Mouse (Mus musculus): ENCODE measurements around the gene Cxcl5. TPM values are rescaled to one million over a fixed set of nuclear protein-coding genes. Genes with fewer than 3 reads are reported as not detected.

The Cxcl5 gene
- polyA plus RNA-seq (2015; fragmentation: Nextera tagmentation; extraction: Ambion mirVana), result 0.52 and 0.75 TPM in 2 replicates

DNA sequence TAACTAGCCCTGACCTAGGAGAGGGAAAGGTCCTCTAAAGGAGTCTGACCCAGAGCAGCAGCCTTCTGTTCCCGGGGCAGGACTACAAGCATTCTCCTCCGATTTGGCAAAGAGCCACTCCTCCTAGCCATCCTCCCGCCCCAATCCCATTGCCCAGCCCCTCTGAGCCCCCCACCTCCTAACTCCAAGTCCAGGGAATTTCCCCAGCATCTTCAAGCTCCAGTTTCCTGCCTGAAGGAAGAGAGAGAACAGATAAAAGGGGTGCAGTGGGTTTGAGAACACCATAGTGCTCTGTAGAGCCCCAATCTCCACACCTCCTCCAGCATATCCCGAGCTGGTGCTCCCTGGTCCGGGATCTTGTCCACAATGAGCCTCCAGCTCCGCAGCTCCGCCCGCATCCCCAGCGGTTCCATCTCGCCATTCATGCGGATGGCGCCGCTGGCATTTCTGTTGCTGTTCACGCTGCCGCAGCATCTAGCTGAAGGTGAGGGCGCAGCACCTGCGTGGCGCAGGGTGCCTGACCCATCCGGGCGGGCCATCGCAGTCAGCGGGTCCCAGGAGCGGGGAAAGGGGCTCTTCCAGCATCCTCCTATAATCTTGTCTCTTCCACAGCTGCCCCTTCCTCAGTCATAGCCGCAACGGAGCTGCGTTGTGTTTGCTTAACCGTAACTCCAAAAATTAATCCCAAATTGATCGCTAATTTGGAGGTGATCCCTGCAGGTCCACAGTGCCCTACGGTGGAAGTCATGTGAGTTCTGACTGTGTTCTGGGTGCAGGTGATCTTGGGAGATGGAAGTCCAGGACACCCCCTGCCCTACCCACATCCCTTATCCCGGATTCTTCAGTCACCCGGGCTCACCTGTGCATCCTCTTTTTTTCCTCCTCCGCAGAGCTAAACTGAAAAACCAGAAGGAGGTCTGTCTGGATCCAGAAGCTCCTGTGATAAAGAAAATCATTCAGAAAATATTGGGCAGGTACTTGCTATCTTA is at the start of gene Cxcl5:
Cxcl5 (plus strand) TSS at position 284 of the 989 bp plus-strand sequence.

DNA sequence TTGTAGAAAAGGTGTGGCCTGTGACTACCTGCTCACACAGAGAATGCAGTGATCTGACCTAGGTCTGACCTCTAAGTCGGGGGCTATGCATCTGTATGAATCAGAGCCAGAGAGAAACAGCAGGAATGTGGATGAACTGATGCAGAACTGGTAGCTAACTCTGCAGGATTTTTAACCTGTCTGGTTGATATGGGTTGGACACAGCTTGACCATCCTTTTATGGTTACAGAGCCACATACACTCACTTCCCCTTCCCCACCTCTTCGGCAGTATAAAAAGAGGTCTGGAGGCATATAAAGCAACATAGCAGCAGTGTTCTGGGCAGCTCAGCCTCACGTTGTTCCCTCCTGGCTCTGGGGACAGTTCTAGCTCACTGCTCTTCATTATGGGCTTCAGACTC is 9.1 kb downstream of the Cxcl5 start, which contains the start of gene Ppbp:
Ppbp (plus strand) TSS at position 301 of the 400 bp plus-strand sequence.

DNA sequence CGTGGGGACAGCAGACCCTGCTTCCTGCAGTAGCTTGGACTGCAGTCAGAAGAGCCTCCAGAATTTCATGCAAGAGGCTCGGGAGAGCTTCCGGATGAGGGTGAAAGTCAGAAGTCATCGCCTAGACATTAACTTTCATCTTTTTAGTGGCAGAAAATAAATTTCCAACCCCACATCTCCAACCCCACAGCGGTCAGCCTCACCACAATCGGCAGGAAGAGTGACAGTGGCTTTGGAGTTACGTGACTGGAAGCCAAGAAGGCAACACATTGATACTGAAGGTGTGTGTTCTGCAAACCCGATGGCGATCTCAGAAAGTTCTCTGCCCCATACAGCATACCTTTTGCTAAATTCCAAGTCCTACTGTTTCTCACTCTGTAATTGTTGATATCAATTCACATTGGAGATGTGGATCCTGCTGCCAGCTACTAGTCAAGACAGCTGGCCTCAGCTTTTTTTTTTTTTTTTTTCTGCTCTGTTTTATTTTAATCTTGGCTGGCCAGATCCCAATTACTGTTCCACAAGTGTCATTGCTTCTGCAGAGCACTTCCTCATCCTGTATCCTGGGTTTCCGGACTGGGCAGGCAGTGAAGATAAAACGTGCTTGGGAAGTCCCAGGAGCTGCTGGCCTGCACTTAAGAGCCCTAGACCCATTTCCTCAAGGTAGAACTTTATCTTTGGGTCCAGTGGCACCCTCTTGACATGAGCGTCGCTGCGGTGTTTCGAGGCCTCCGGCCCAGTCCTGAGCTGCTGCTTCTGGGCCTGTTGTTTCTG is 12.9 kb downstream of the Cxcl5 start, which contains the start of gene Pf4:
Pf4 (plus strand) TSS at position 556 of the 774 bp plus-strand sequence.

DNA sequence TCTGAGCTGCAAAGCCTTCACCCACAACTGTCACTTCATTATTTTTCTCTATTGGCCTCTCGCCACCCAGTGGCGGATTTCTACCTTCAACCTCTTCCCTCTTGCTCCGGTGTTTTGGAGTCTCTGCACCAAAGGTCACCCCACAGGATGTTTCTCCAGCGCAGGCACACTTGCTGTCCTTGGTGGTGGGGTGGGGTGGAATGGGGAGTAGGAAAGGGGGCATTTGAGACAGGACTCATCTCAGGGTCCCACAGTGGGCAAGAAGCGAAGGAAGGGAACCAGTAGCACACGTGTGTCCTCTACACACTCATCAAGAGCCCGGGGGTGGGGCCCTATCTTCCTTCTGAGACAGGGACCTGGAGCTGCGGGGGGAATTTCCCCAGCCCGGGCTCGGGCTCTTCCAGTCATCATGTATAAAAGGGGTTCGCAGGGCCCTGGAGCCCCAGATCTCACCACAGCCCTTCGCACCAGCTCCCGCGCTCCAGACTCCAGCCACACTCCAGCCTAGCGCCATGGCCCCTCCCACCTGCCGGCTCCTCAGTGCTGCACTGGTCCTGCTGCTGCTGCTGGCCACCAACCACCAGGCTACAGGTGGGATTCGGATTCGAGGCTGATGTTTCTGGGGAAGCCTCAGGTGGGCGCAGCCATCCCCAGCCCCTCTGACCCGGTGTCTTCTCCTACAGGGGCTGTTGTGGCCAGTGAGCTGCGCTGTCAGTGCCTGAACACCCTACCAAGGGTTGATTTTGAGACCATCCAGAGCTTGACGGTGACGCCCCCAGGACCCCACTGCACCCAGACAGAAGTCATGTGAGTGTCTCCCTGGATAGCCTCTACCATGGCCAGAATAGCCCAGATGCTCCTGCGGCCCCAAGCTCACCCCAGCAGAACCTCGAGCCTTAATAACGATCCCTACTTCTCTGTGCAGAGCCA is 26.8 kb downstream of the Cxcl5 start, which contains the start of gene Cxcl3:
Cxcl3 (plus strand) TSS at position 445 of the 930 bp plus-strand sequence.

DNA sequence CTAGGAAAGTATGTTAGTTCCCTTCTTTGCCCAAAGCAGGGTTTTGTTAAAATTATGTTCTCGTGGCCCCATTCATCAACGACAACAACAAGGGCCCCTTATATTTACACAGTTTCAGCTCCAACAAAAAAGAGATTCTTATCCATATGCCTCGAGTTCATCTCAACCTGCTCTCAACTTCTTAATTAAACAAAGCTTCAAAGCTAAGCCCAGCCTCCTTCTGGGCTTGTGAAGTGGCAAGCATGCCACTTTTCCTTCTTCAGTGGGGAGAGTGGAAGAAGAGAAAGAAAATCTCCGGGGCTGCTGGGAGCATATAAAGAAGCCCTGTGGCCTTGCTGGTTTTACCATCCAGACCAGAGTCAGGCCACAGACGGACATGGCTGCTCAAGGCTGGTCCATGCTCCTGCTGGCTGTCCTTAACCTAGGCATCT is 35.0 kb downstream of the Cxcl5 start, which contains the start of gene Cxcl15:
Cxcl15 (plus strand) TSS at position 340 of the 431 bp plus-strand sequence.

Small RNA genes lying within 50 kb of the gene (microRNA-seq; reads per million reads assigned to microRNA genes)
- gene Gm24322, result not detected

Other genes with a start within 250 kb of the Cxcl5 start
- not detected in 2 replicates for gene Afm, start 240.4 kb upstream of the Cxcl5 start, polyA plus RNA-seq (2015; fragmentation: Nextera tagmentation; extraction: Ambion mirVana)
- 0.08 and 0.09 TPM in 2 replicates for gene 5830473C10Rik, start 198.3 kb upstream of the Cxcl5 start, polyA plus RNA-seq (2015; fragmentation: Nextera tagmentation; extraction: Ambion mirVana)
- gene Rassf6, start 118.7 kb upstream of the Cxcl5 start, polyA plus RNA-seq (2015; fragmentation: Nextera tagmentation; extraction: Ambion mirVana), result 2.9 and 3.0 TPM in 2 replicates
- 0.52 and 0.71 TPM in 2 replicates for gene Ppbp, start 9.2 kb downstream of the Cxcl5 start, polyA plus RNA-seq (2015; fragmentation: Nextera tagmentation; extraction: Ambion mirVana)
- gene Pf4, start 13.1 kb downstream of the Cxcl5 start, polyA plus RNA-seq (2015; fragmentation: Nextera tagmentation; extraction: Ambion mirVana), result 77.7 and 111 TPM in 2 replicates
- gene Cxcl3, start 26.7 kb downstream of the Cxcl5 start, polyA plus RNA-seq (2015; fragmentation: Nextera tagmentation; extraction: Ambion mirVana), result 0.69 and 0.71 TPM in 2 replicates
- not detected in 2 replicates for gene Cxcl15, start 35.2 kb downstream of the Cxcl5 start, polyA plus RNA-seq (2015; fragmentation: Nextera tagmentation; extraction: Ambion mirVana)
- 0.86 TPM in 1 of 2 replicates, not detected in the other for gene Cxcl1, start 131.9 kb downstream of the Cxcl5 start, polyA plus RNA-seq (2015; fragmentation: Nextera tagmentation; extraction: Ambion mirVana)
- gene Cxcl2, start 144.5 kb downstream of the Cxcl5 start, polyA plus RNA-seq (2015; fragmentation: Nextera tagmentation; extraction: Ambion mirVana), result not detected in 2 replicates
- 85.9 and 88.7 TPM in 2 replicates for gene Mthfd2l, start 171.8 kb downstream of the Cxcl5 start, polyA plus RNA-seq (2015; fragmentation: Nextera tagmentation; extraction: Ambion mirVana)

Measured in neural tube, postnatal 0 days (tissue).